Mouse (Mus musculus) liver (tissue): ENCODE data around the gene Magel2.

Experiments used
- DNase-seq: peaks from one replicate; pipeline ENCODE4 v3.0.0-alpha.2; 2020; ENCODE audit warnings: mixed read lengths

Gene Magel2

GRCm38 (mm10) chr7:62376510-62377304 is at the start of gene Magel2:
TSS of gene Magel2 (plus strand) at chr7:62377010.
- DNase-seq, result peak; percentile 24

GRCm38 (mm10) chr7:62345411-62345810 is 31.4 kb upstream of the Magel2 start:
- DNase-seq, result no peak

GRCm38 (mm10) chr7:62346269-62346668 is 30.5 kb upstream of the Magel2 start, which contains the start of gene Ndn:
TSS of gene Ndn (plus strand) at chr7:62346569.
- no peak for DNase-seq

- DNase-seq, result peak; percentile 62
Observed at GRCm38 (mm10) chr7:62348106-62348803, 28.6 kb upstream of the Magel2 start.

GRCm38 (mm10) chr7:62348804-62349190 is 28.0 kb upstream of the Magel2 start:
- no peak for DNase-seq

- DNase-seq, result no peak
Observed at GRCm38 (mm10) chr7:62351266-62351665, 25.5 kb upstream of the Magel2 start.

- DNase-seq, result no peak
Observed at GRCm38 (mm10) chr7:62365039-62365636, 11.7 kb upstream of the Magel2 start.

- no peak for DNase-seq
Observed at GRCm38 (mm10) chr7:62366730-62367129, 10.1 kb upstream of the Magel2 start.

- no peak for DNase-seq
Observed at GRCm38 (mm10) chr7:62375658-62376057, 1.2 kb upstream of the Magel2 start.

GRCm38 (mm10) chr7:62377313-62377712 is 503 bp downstream of the Magel2 start:
- DNase-seq, result no peak

- no peak for DNase-seq
Observed at GRCm38 (mm10) chr7:62378529-62378928, 1.7 kb downstream of the Magel2 start.

GRCm38 (mm10) chr7:62382391-62382790 is 5.6 kb downstream of the Magel2 start:
- no peak for DNase-seq

- DNase-seq, result no peak
Observed at GRCm38 (mm10) chr7:62388291-62388690, 11.5 kb downstream of the Magel2 start.

GRCm38 (mm10) chr7:62392202-62392601 is 15.4 kb downstream of the Magel2 start:
- no peak for DNase-seq

GRCm38 (mm10) chr7:62406573-62407050 is 29.8 kb downstream of the Magel2 start:
- DNase-seq, result no peak

GRCm38 (mm10) chr7:62407803-62408202 is 31.0 kb downstream of the Magel2 start:
- no peak for DNase-seq

GRCm38 (mm10) chr7:62415222-62415621 is 38.4 kb downstream of the Magel2 start:
- DNase-seq, result no peak

GRCm38 (mm10) chr7:62416173-62416572 is 39.4 kb downstream of the Magel2 start:
- no peak for DNase-seq

GRCm38 (mm10) chr7:62418346-62418745 is 41.5 kb downstream of the Magel2 start:
- DNase-seq, result no peak

- DNase-seq, result peak; percentile 2
Observed at GRCm38 (mm10) chr7:62419105-62419492, 42.3 kb downstream of the Magel2 start.

GRCm38 (mm10) chr7:62419493-62420360 is 42.9 kb downstream of the Magel2 start, which contains the start of gene Mkrn3:
TSS of gene Mkrn3 (minus strand) at chr7:62420139.
- DNase-seq, result peak; percentile 53

GRCm38 (mm10) chr7:62420566-62420965 is 43.8 kb downstream of the Magel2 start:
- no peak for DNase-seq
